Mouse (Mus musculus) testis, adult 2 months (tissue): ENCODE data around the gene Zfp93. TPM values are rescaled to one million over a fixed set of nuclear protein-coding genes. Genes with fewer than 3 reads are reported as not detected.
A peak's percentile ranks its signal among the peaks of the same experiment; 100 is the strongest.
"Not testable (repeated sequence)": the region's sequence is repeated elsewhere in the genome, so short reads cannot be mapped to it uniquely, and the experiment has no call there.

Experiments used
- H3K27ac ChIP-seq: fragments of 200-500 bp; 2 replicates; pipeline ENCODE4 v1.5.1; 2012; ENCODE audit warnings: low read depth, low read length; ENCODE audit not compliant: control insufficient read depth, insufficient read depth
- H3K27me3 ChIP-seq: fragments of 200-500 bp; 2 replicates; pipeline ENCODE4 v1.6.1; 2012; ENCODE audit warnings: mild to moderate bottlenecking, low read length, moderate library complexity; ENCODE audit not compliant: control insufficient read depth, insufficient read depth
- H3K36me3 ChIP-seq: fragments of 200-500 bp; 2 replicates; pipeline ENCODE4 v1.6.1; 2012; ENCODE audit warnings: mild to moderate bottlenecking, low read length; ENCODE audit not compliant: control insufficient read depth, insufficient read depth
- H3K4me1 ChIP-seq: fragments of 200-500 bp; 2 replicates; pipeline ENCODE4 v1.6.1; 2012; ENCODE audit warnings: low read length; ENCODE audit not compliant: control insufficient read depth, insufficient read depth
- H3K4me3 ChIP-seq: fragments of 200-500 bp; 2 replicates; pipeline ENCODE4 v1.5.1; 2012; ENCODE audit warnings: low read depth, mild to moderate bottlenecking, low read length, moderate library complexity, mixed read lengths; ENCODE audit not compliant: control insufficient read depth
- CTCF ChIP-seq: fragments of 200-500 bp; IDR thresholded peaks from 2 replicates; pipeline ENCODE4 v1.5.1; 2012; ENCODE audit warnings: low read depth, mild to moderate bottlenecking, inconsistent platforms, low read length, moderate library complexity; ENCODE audit not compliant: control insufficient read depth, insufficient read depth, insufficient replicate concordance
- POLR2A ChIP-seq: fragments of 200-500 bp; IDR thresholded peaks from 2 replicates; pipeline ENCODE4 v1.6.1; 2012; ENCODE audit warnings: low read depth, mild to moderate bottlenecking, inconsistent platforms, low read length, moderate library complexity; ENCODE audit not compliant: control insufficient read depth
- polyA plus RNA-seq: library from polyadenylated mRNA; depleted of rRNA; stranded (reverse); fragments of >200 nt; gene quantifications from 2 replicates; pipeline ENCODE4 v1.2.3, GENCODE M21; 2012

The Zfp93 gene
- polyA plus RNA-seq, 1 experiment = 3.9 TPM

DNA sequence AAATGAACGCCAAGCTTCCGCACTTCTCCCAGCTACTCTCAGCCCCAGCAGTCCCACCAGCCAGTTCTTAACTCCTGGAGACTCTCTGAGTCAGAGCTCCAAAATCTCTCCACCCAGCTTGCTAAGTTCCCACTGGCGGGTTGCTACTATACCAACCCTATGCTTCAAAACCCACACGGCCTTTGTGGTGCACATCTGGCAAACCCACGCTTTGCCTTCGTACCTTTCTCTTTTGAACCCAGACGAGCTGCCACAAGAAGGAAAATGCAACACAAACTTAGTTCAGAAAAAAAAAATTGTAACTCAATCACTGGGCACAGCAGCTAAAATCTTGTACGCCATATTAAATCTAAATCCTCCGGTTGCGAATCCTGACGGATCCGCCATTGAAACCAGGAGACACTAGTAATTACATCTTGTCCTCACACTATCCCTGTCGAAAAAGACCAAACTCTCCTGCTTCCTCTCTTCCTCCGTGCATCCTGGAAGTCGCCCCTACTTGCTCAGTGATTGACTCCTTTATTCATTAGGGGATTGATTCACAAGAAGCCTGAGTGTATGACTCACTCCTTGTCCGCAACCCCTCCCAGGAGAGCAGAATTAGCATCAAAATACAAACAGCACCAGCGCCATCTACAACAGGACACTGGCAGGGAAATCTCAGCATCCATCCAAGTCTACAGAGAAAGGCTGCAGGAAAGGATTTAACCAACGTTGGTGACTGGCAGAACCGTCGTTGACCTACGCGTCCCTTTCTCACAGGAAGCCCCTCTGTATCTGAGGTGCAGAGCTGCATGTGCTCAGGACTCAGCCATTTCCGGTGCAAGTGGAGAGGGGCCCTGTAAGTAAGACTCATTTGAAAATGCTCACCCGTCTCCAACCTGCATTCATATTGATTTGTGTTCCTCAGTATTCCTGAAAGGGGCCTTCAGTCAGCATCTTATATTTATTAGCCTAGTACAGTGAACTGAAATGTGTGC, 1.8 kb upstream of the Zfp93 start:
- Histone ChIP-seq H3K4me3 (no peak overlapping the region), H3K4me1 (peaks cover 8% of the 10 kb centered on the region), H3K36me3 (no peaks in the 10 kb centered on the region), H3K27ac (no peak overlapping the region), H3K27me3 (no peaks in the 10 kb centered on the region)
- TF ChIP-seq POLR2A = no peak
- TF ChIP-seq CTCF = no peak

DNA sequence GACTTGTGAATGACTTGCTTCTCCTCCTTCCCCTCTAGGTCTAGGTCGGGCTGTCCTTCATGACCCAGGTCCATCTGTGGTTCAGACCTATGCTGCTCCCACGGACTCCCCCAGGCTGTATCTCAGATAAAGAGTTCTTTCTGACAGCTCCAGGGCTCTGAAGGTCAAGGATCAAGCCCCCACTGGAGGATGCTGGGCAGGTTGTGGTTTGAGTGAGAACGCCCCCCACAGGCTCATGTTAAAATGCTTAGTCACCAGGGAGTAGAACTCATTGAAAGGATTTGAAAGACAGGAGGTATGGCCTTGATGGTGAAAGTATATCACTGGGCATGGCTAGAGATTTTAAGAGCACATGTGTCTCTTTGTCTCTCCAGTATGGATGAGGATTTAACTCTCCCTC, 964 bp upstream of the Zfp93 start:
- H3K4me1 ChIP-seq = peaks cover 8% of the 10 kb centered on the region
- no peaks in the 10 kb centered on the region for H3K27me3 ChIP-seq
- no peaks in the 10 kb centered on the region for H3K36me3 ChIP-seq
- H3K27ac ChIP-seq = no peak overlapping the region; the same call in 1 of the 2 replicates
- H3K4me3 ChIP-seq = no peak overlapping the region
- TF ChIP-seq POLR2A = no peak
- TF ChIP-seq CTCF = no peak

DNA sequence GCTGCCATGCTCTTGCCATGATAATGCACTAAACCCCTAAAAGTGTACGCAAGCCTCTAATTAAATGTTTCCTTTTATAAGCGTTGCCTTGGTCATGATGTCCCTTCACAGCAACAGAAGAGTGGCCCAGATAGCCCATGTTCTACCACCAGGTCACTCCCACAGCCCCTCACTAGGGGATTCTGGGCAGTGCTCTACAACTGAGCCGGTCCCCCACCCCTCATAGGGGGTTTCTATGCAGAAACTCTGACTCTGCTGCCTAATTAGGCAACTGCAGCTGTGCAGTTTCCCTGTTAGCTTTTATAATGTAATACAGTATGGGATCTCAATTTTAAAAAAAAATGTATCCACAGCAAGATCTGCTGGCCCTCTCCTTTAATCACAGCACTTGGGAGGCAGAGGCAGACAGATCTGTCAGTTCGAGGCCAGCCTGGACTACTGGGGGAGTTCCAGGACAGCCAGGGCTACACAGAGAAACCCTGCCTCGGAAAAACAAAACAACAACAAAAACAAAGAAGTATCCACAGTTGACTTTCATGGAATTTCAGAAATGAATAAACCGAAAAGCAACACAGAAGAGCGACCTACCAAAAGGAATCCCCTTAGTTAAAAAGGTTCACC, 443 bp upstream of the Zfp93 start:
- Histone ChIP-seq H3K36me3 (no peaks in the 10 kb centered on the region), H3K27me3 (no peaks in the 10 kb centered on the region), H3K4me1 (peaks cover 8% of the 10 kb centered on the region), H3K4me3 (peak overlapping the region; percentile 89), H3K27ac (no peak overlapping the region; the same call in 1 of the 2 replicates)
- TF ChIP-seq CTCF = no peak
- no peak for TF ChIP-seq POLR2A

DNA sequence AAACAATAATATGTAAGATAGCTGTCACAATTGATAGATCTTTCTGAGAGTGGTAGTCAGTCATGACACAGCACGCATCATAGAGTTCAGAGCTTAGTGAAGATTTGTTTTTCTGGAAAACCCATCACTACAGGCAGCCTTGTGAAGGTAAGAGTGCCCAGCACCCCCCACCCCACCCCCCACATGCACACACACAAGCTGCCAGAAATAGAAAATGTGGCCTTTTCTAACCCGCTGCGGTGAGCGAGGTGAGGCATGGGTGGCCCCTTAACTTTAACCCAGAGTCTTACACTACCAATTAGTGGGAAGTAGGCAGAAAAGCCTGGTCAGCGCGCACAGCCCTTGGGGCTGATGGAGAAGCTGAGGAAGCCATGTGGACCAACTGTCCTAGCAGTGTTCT, 971 bp downstream of the Zfp93 start:
- Histone ChIP-seq H3K36me3 (no peaks in the 10 kb centered on the region), H3K4me1 (peaks cover 8% of the 10 kb centered on the region), H3K4me3 (no peak overlapping the region), H3K27me3 (no peaks in the 10 kb centered on the region), H3K27ac (no peak overlapping the region)
- TF ChIP-seq POLR2A = no peak
- no peak for TF ChIP-seq CTCF

DNA sequence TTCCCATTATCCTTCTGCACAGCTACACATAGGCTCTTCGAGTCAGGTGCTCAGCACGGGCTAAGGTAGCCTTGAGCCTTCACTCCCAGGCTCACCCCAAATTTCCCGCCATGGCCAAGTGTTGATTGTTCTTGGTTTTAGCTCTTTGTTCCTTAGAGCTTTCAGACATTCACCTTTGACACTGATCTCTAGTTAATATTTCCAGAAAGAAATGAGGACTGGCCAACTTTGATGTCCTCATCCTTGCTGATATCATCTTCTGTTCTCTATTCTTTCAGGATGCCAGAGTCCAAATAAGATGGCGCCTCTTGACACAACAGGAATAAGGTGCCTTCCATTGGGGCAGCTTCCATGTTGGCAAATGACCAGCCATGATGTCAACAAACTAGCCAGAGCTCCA, 4.2 kb downstream of the Zfp93 start:
- no peaks in the 10 kb centered on the region for H3K36me3 ChIP-seq
- no peak overlapping the region for H3K4me3 ChIP-seq
- H3K27me3 ChIP-seq = no peaks in the 10 kb centered on the region
- no peak overlapping the region for H3K27ac ChIP-seq
- peaks cover 8% of the 10 kb centered on the region for H3K4me1 ChIP-seq
- TF ChIP-seq CTCF = no peak
- TF ChIP-seq POLR2A = no peak

DNA sequence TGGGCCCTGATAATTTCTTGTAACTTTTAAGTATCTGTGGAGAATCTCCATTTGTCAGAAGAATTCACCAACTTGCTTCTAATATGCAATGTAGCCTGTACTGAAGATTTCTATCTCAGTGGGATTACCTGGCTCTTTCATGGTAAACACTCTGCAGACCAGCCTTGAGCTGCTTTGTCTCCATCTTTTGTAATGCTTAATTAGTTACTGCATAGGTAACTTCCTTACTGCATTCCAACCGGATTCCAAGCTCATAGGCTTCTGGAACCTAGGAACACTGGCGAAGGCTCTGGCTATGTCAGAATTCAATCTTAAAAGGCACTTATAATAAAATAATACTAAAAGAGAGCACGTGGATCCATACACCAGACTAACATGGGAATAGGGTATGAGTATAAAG, 8.6 kb downstream of the Zfp93 start:
- H3K4me1 ChIP-seq, H3K36me3 ChIP-seq, H3K4me3 ChIP-seq, H3K27ac ChIP-seq, H3K27me3 ChIP-seq: not testable (repeated sequence)

DNA sequence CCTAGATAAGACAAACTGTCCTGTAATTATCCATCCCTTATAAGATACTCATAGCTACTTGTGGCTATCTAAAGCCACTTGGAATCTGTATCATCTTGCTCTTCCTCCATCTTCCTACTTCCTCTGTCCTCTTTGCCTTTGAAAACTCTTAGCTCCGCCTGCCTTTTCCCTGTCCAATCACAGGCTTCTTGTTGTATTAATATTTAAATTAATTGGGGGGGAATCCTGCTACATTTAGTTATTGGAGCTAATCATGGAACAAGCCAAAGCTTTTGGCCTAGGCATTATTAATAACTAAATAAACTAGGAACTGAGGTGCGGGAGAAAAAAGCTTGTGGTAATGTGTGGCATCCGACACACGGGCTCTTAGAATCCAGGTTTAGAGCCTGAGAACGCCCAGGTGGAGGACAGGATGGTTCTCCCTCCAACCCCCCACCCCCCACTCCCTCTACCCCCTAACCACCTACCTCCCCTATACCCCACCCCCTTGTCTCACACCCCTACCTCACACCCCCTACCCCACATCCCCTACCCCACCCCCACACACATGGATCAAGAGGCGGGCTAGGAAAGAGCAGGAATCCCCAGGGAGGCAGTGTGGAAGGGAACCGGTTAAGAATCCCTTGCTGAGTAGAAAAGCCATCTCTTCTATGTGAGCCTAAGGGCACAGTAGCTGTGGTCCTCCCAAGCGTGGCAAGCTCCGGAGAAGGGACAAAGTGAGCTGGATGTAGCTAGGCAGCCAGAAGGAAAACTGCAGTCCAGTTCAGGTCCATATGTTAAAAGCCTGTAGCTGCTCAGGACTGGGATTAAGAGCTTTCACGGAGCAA, 10.0 kb downstream of the Zfp93 start:
- Histone ChIP-seq H3K27ac (no peak overlapping the region), H3K4me1 (no peaks in the 10 kb centered on the region; the same call in 1 of the 2 replicates), H3K4me3 (no peak overlapping the region), H3K36me3 (no peaks in the 10 kb centered on the region), H3K27me3 (no peaks in the 10 kb centered on the region)
- TF ChIP-seq CTCF (no peak), POLR2A (no peak)

DNA sequence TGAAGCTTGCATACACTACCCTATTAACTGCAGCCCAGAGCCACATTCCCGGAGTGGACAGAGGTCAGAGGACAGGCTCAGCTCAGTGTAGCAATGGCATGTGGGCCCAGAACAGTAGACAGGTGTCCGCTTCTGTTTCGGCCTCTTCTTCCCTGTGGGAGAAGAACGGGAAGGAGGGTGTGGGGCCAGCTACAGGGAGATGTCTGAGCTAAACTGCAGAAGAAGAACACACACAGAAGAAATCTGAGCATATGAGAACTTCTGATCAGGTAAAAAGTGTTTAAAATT, 10.6 kb downstream of the Zfp93 start:
- Histone ChIP-seq H3K27me3 (no peaks in the 10 kb centered on the region), H3K4me1 (no peaks in the 10 kb centered on the region; the same call in 1 of the 2 replicates), H3K27ac (no peak overlapping the region), H3K4me3 (no peak overlapping the region), H3K36me3 (no peaks in the 10 kb centered on the region)
- TF ChIP-seq CTCF = no peak
- no peak for TF ChIP-seq POLR2A
